Mouse (Mus musculus): ENCODE measurements around the gene Ncmap.

Gene Ncmap

DNA sequence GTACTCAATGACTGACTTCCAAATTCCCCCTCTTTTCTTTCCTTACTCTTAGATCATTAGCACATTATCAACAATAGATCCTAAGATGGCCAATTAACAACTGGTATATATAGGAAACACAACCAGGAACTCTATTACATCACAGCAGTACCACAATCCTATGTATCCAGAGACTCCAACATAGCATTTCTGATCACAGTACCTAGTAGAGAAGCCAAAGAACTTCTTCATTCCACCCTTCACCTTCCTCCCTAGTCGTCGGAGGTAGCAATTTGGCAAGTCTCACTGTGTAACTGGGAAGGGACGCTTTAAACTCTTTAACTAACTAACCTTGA lies 62.0 kb downstream of the Ncmap start:
- no peak for DNase-seq

DNA sequence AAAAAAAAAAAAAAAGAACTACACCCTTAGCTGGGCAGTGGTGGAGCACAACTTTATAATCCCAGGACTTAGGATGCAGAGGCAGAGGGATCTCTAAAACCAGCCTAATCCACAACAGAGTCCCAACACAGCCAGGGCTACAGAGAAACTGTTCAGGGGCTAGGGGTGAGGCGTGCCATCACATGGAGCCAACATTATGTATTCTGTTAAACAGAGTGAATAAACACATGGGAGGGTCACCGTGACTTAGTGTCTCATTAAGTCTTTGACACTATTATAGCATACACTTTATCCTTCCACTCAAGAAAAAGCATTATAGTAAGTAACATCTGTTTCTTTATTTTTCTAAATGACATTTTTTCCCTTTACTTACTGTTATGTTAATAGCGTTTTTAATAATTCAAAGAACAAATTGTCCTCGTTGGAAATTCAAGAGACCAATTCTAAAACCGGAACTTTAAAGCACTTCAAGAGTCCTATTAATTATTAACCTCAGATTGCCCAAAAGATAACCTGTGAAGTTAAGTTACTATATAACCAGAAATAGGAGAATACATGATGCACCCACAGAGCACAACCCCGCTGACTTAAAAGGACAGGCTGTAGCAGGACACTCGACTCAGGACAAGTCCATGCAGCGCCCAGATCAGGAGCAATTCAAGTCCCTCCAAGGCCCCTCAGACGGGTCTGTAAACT lies 62.6 kb downstream of the Ncmap start:
- DNase-seq: no peak

DNA sequence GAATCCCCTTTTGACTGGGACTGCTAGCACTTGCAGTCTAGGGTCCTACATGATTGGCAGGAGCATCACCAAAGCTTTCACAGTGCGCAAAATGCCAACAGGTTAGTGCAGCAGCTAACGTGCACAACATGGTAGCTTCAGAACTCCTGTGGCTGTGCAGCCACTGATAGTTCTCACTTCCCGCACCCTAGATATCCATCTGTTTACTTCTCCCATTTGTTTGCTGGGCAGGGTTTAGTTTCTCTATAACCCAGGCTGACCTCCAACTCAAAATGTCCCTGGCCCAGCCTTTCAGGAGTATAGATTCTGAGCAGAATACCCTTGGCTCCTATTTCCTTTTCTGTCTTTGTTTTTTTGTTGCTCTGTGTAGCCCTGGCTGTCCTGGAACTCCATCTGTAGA lies 71.6 kb downstream of the Ncmap start:
- no peak for DNase-seq

DNA sequence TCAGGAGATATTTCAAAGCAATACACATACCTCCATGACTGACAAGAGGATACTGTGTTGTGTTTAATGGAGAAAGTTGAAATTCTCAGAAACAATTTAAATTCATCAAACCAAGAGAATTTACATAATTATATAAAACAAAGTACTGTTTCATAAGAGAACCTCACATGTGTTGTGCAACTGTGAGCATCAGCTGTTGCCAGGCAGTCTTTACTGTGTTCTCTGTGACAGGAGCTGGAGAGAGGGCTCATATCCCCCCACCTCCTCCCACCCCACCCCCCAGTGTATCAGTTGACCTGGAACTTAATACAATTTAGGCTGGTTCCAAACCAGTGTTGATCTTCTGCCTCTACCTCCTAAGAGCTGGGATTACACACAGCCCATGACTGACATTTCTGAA lies 72.0 kb downstream of the Ncmap start:
- DNase-seq: no peak

DNA sequence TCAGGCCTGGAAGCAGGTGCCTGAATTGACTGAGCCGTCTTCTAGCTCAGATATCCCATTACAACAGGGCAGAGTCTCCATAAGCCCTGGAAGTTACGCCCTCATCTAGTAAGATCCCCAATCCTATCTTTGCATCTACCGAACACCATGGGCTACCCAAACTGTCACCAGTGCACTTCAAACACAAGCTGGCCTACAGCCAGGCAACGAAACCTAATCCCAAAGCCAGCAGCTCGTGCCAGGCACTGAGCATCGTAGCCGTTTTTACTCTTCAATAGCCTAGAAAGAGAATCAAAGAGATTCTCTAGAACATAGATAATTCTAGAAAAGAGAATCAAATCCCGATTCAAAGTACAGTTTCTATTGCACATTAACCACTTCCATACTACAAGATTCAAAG lies 75.0 kb downstream of the Ncmap start:
- no peak for DNase-seq
